Mouse (Mus musculus) left cerebral cortex, postnatal 25 days (tissue): ENCODE measurements around the gene Map3k14. TPM values are rescaled to one million over a fixed set of nuclear protein-coding genes. Genes with fewer than 3 reads are reported as not detected.
"Not testable (repeated sequence)": the region's sequence is repeated elsewhere in the genome, so short reads cannot be mapped to it uniquely, and the experiment has no call there.

Source experiments
- DNase-seq, 2 experiments: peaks; one replicate each; pipeline ENCODE4 v3.0.0; 2022; ENCODE audit warnings: low spot score in 2 of 2, mixed read lengths in 1 of 2
- intact Hi-C: fragments of 180-260 bp; cut with DNase I; formaldehyde crosslinking; loops from one replicate; pipeline ENCODE4 v1.15.1; 2025
- total RNA-seq, 2 experiments: library from RNA; stranded (reverse); gene quantifications; 2 replicates each; pipeline ENCODE4 v1.2.3; 2021

The Map3k14 gene
- total RNA-seq, 2 experiments from 2014 or later, result 4.1 to 4.3 TPM

- intact Hi-C loops, result no loop called here
- DNase-seq, result no peak
Measured at GRCm38 (mm10) chr11:103250324-103250723, 16.9 kb downstream of the Map3k14 start.

- DNase-seq, result no peak
- intact Hi-C loops, result no loop called here
Measured at GRCm38 (mm10) chr11:103249509-103249908, 17.8 kb downstream of the Map3k14 start.

- intact Hi-C loops, result no loop called here
- DNase-seq, result no peak
Measured at GRCm38 (mm10) chr11:103248837-103249236, 18.4 kb downstream of the Map3k14 start.

GRCm38 (mm10) chr11:103247504-103248177 lies 19.6 kb downstream of the Map3k14 start:
- intact Hi-C loops, result no loop called here
- peak; percentile 77 to 92 for DNase-seq

GRCm38 (mm10) chr11:103246731-103247290 lies 20.5 kb downstream of the Map3k14 start:
- intact Hi-C loops, result no loop called here
- DNase-seq, result no peak

GRCm38 (mm10) chr11:103246081-103246730 lies 21.1 kb downstream of the Map3k14 start:
- intact Hi-C loops, result no loop called here
- DNase-seq, result peak in 1 of 2 experiments; percentile 67

- no peak for DNase-seq
- intact Hi-C loops, result no loop called here
Measured at GRCm38 (mm10) chr11:103244856-103245255, 22.4 kb downstream of the Map3k14 start.

- intact Hi-C loops, result no loop called here
- no peak for DNase-seq
Measured at GRCm38 (mm10) chr11:103240740-103241139, 26.5 kb downstream of the Map3k14 start.

GRCm38 (mm10) chr11:103237757-103238156 lies 29.5 kb downstream of the Map3k14 start:
- intact Hi-C loops, result no loop called here
- no peak for DNase-seq

- intact Hi-C loops, result no loop called here
- DNase-seq, result no peak
Measured at GRCm38 (mm10) chr11:103236903-103237302, 30.4 kb downstream of the Map3k14 start.

- no peak for DNase-seq
- intact Hi-C loops, result no loop called here
Measured at GRCm38 (mm10) chr11:103236431-103236830, 30.8 kb downstream of the Map3k14 start.

GRCm38 (mm10) chr11:103235702-103236101 lies 31.6 kb downstream of the Map3k14 start:
- intact Hi-C loops, result no loop called here
- DNase-seq, result peak in 1 of 2 experiments; percentile 52

- intact Hi-C loops, result loop anchor here (5.0 kb wide), 1 partner anchor 67 kb away; no protein-coding TSS in a partner anchor
- no peak for DNase-seq
Measured at GRCm38 (mm10) chr11:103234447-103234846, 32.8 kb downstream of the Map3k14 start.

- peak; percentile 80 to 82 for DNase-seq
- intact Hi-C loops, result loop anchor here (1.0 to 5.0 kb wide), 3 partner anchors 34 to 92 kb away; partner anchors contain the start of gene Map3k14
Measured at GRCm38 (mm10) chr11:103232966-103233365, 34.3 kb downstream of the Map3k14 start.

- no peak for DNase-seq
- intact Hi-C loops, result loop anchor here (5.0 kb wide), 1 partner anchor 64 kb away; no protein-coding TSS in a partner anchor
Measured at GRCm38 (mm10) chr11:103231367-103231766, 35.9 kb downstream of the Map3k14 start.

- intact Hi-C loops, result loop anchor here (5.0 kb wide), 1 partner anchor 63 kb away; no protein-coding TSS in a partner anchor
- DNase-seq, result no peak
Measured at GRCm38 (mm10) chr11:103230626-103231025, 36.6 kb downstream of the Map3k14 start.

- no peak for DNase-seq
- intact Hi-C loops, result loop anchor here (5.0 kb wide), 1 partner anchor 62 kb away; no protein-coding TSS in a partner anchor
Measured at GRCm38 (mm10) chr11:103229608-103230007, 37.7 kb downstream of the Map3k14 start.

- intact Hi-C loops, result no loop called here
- no peak for DNase-seq
Measured at GRCm38 (mm10) chr11:103223951-103224456, 43.3 kb downstream of the Map3k14 start.

GRCm38 (mm10) chr11:103223444-103223843 lies 43.8 kb downstream of the Map3k14 start:
- peak; percentile 47 to 88 for DNase-seq
- intact Hi-C loops, result no loop called here

- intact Hi-C loops, DNase-seq: not testable (repeated sequence)
Measured at GRCm38 (mm10) chr11:103222718-103223117, 44.6 kb downstream of the Map3k14 start.
